12 mouse cellular contexts compared by ENCODE assay signal in genomic region chr5:64244283-64244682, GRCm38 (mm10).
DNase-seq lines count a peak whose midpoint lies in the region; ATAC-seq lines count a peak whose summit lies in the region.
"Had no signal": no experiment of that assay in that cellular context is flagged by ENCODE, and none has a peak within 500 bp of the region (broad histone marks: within the 10 kb centered on the region; RNA-seq: fewer than 3 reads in every experiment).

No protein-coding gene starts in this region.

- no peak overlapping the region for H3K9ac ChIP-seq in kidney, embryonic 15.5 days
- H3K9ac ChIP-seq in heart, embryonic 14.5 days (ENCODE audit: low read length), result 0 out of 2 replicates have a peak overlapping the region, but pooled peaks have one; percentile 1
- H3K9ac ChIP-seq: limb, embryonic 15.5 days had no signal

- no peaks in the 10 kb centered on the region for H3K27me3 ChIP-seq in kidney, embryonic 15.5 days
- no peaks in the 10 kb centered on the region for H3K27me3 ChIP-seq in heart, embryonic 14.5 days (ENCODE audit: control insufficient read depth, insufficient read depth, low read length)
- H3K27me3 ChIP-seq: limb, embryonic 15.5 days had no signal

- 0 out of 2 replicates have a peak overlapping the region, but pooled peaks have one; percentile 37 for H3K27ac ChIP-seq in kidney, embryonic 15.5 days
- peak overlapping the region; percentile 80 to 83 for H3K27ac ChIP-seq in heart, embryonic 14.5 days (replicated peaks in 1 of 2; ENCODE audit: control insufficient read depth in 1 of 2, insufficient read depth in 1 of 2, low read depth in 2 of 2, low read length in 2 of 2)
- H3K27ac ChIP-seq: limb, embryonic 15.5 days had no signal

- ATAC-seq in kidney, embryonic 15.5 days (replicated peaks; ENCODE audit: low FRiP score), result no peak
- ATAC-seq in heart, embryonic 14.5 days (ENCODE audit: insufficient number of reproducible peaks, insufficient read depth, low FRiP score, low read depth), result peak; percentile 70
- ATAC-seq in inflammation-experienced regulatory T-cells, adult 6 months, result no peak
- ATAC-seq: forebrain, embryonic 14.5 days had no signal

- WGBS in kidney, embryonic 15.5 days, result 48% methylated on average over 3 of the region's 3 CpGs
- 3% methylated on average over 3 of the region's 3 CpGs for WGBS in heart, embryonic 14.5 days

- no peak overlapping the region for H3K4me2 ChIP-seq in kidney, embryonic 15.5 days
- H3K4me2 ChIP-seq in heart, embryonic 14.5 days (ENCODE audit: low read length), result peak overlapping the region; percentile 7
- H3K4me2 ChIP-seq: limb, embryonic 15.5 days had no signal

- H3K9me3 ChIP-seq in kidney, embryonic 15.5 days (replicated peaks), result no peaks in the 10 kb centered on the region
- no peaks in the 10 kb centered on the region for H3K9me3 ChIP-seq in heart, embryonic 14.5 days (ENCODE audit: control insufficient read depth, low read length)
- H3K9me3 ChIP-seq: limb, embryonic 15.5 days had no signal

- H3K4me1 ChIP-seq in kidney, embryonic 15.5 days, result peaks cover 44% of the 10 kb centered on the region
- peaks cover 37 to 51% of the 10 kb centered on the region in 2 experiments for H3K4me1 ChIP-seq in heart, embryonic 14.5 days (ENCODE audit: control insufficient read depth in 2 of 2, insufficient read depth in 2 of 2, low read length in 2 of 2)

- DNase-seq in kidney, adult 11 months, result no peak
- peak; percentile 56 for DNase-seq in heart, postnatal 4 days
- DNase-seq in lung, postnatal 14 days, result peak; percentile 44
- no peak for DNase-seq in testis, postnatal 10 days (ENCODE audit: low spot score)
- DNase-seq: adrenal gland, adult 8-10 months; cerebellum, adult 8-10 months; kidney, postnatal 10 days had no signal

- H3K36me3 ChIP-seq in kidney, embryonic 15.5 days, result no peaks in the 10 kb centered on the region
- no peaks in the 10 kb centered on the region for H3K36me3 ChIP-seq in heart, embryonic 14.5 days (ENCODE audit: control insufficient read depth, insufficient read depth, low read length)
- H3K36me3 ChIP-seq: limb, embryonic 15.5 days had no signal

- H3K4me3 ChIP-seq in kidney, embryonic 15.5 days (replicated peaks), result no peak overlapping the region
- H3K4me3 ChIP-seq in heart, embryonic 14.5 days (ENCODE audit: control insufficient read depth in 1 of 2, insufficient read depth in 1 of 2, low read depth in 1 of 2, low read length in 2 of 2), result no peak overlapping the region
- H3K4me3 ChIP-seq: limb, embryonic 15.5 days had no signal

Comparison
In these comparisons a context has a peak if more than half of its experiments do, and no peak if none do; other contexts are left out.
1. DNase-seq: peak in heart, postnatal 4 days (single experiment) and lung, postnatal 14 days (single experiment); none in kidney, adult 11 months (single experiment) and testis, postnatal 10 days (single experiment).